Mouse (Mus musculus) limb, embryonic 10.5 days (tissue): ENCODE measurements around the gene Txndc11. TPM values are rescaled to one million over a fixed set of nuclear protein-coding genes. Genes with fewer than 3 reads are reported as not detected.

Experiments used
- DNase-seq: peaks from one replicate; pipeline ENCODE4 v3.0.0-alpha.2; 2017; ENCODE audit warnings: low spot score
- H3K27ac ChIP-seq: fragments of 300-500 bp; sonication (generic); 2 replicates; pipeline ENCODE4 v1.5.1; 2016; ENCODE audit warnings: mild to moderate bottlenecking
- H3K27me3 ChIP-seq: fragments of 300-500 bp; sonication (generic); 2 replicates; pipeline ENCODE4 v1.6.1; 2016; ENCODE audit warnings: low read depth, mild to moderate bottlenecking; ENCODE audit not compliant: poor library complexity, severe bottlenecking
- H3K36me3 ChIP-seq: fragments of 300-500 bp; sonication (generic); 2 replicates; pipeline ENCODE4 v1.6.1; 2016; ENCODE audit warnings: mild to moderate bottlenecking, moderate library complexity
- H3K4me1 ChIP-seq: fragments of 300-500 bp; sonication (generic); 2 replicates; pipeline ENCODE4 v1.6.1; 2016
- H3K4me3 ChIP-seq: fragments of 300-500 bp; sonication (generic); 2 replicates; pipeline ENCODE4 v1.5.1; 2016; ENCODE audit warnings: mild to moderate bottlenecking, moderate library complexity
- H3K9me3 ChIP-seq: fragments of 300-500 bp; sonication (generic); replicated peaks from 2 replicates; pipeline ENCODE4 v1.6.1; 2016; ENCODE audit warnings: mild to moderate bottlenecking
- WGBS: fragments of 180-500 bp; shearing (Covaris S2); methylation state at CpG from one replicate; pipeline ENCODE4 v1.1.7; 2016; 5-methylcytosine and 5-hydroxymethylcytosine counted together
- polyA plus RNA-seq: library from polyadenylated mRNA; unstranded; fragments of >200 nt; fragmentation: Nextera tagmentation; extraction: Ambion mirVana; gene quantifications from 2 replicates; pipeline ENCODE4 v1.2.1, GENCODE M21; 2016

Txndc11 gene
- polyA plus RNA-seq, 1 experiment from 2014 or later: 33.4 TPM

GRCm38 (mm10) chr16:11069271-11069670, 65.2 kb downstream of the Txndc11 start:
- H3K9me3 ChIP-seq: no peaks in the 10 kb centered on the region
- no peaks in the 10 kb centered on the region for H3K27me3 ChIP-seq
- no peak for DNase-seq
- H3K4me3 ChIP-seq: no peak overlapping the region
- peaks cover 52% of the 10 kb centered on the region for H3K36me3 ChIP-seq
- 82% methylated on average over 6 of the region's 6 CpGs for WGBS
- H3K4me1 ChIP-seq: peaks cover 53% of the 10 kb centered on the region
- no peak overlapping the region for H3K27ac ChIP-seq

DNA sequence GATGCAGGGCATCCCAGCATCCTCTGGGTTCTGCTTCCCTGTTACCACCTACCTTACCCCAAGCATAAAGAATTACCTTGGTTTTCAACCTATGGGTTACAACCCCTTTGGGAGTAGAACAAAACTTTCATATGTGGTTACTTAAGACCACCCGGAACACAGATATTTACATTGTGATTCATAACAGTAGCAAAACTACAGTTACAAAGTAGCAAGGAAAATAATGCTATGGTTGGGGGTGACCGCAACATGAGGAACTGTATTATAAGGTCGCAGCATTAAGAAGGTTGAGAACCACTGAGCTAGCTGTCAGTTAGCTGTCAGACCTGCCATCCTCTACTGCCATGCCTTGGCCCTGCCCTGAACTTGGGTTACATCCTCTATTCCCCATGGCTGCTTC, 65.8 kb downstream of the Txndc11 start:
- Histone ChIP-seq H3K27ac (no peak overlapping the region), H3K4me1 (peaks cover 54% of the 10 kb centered on the region), H3K4me3 (no peak overlapping the region)

GRCm38 (mm10) chr16:11066833-11067191, 67.6 kb downstream of the Txndc11 start:
- H3K4me3 ChIP-seq: peak overlapping the region; percentile 74
- DNase-seq: peak; percentile 81
- peak overlapping the region; percentile 99 for H3K27ac ChIP-seq
- peaks cover 61% of the 10 kb centered on the region for H3K4me1 ChIP-seq
- WGBS: under 1% methylated on average over 22 of the region's 22 CpGs
- peaks cover 28% of the 10 kb centered on the region for H3K36me3 ChIP-seq
- no peaks in the 10 kb centered on the region for H3K9me3 ChIP-seq
- no peaks in the 10 kb centered on the region for H3K27me3 ChIP-seq

More for the DNA sequence above, 65.8 kb downstream of the Txndc11 start:
- DNase-seq: no peak
- Histone ChIP-seq H3K36me3 (peaks cover 45% of the 10 kb centered on the region), H3K9me3 (no peaks in the 10 kb centered on the region), H3K27me3 (no peaks in the 10 kb centered on the region)
- 96% methylated on average over 3 of the region's 3 CpGs for WGBS

- no peaks in the 10 kb centered on the region for H3K27me3 ChIP-seq
- WGBS: under 1% methylated on average over 78 of the region's 78 CpGs
- peaks cover 61% of the 10 kb centered on the region for H3K4me1 ChIP-seq
- peak within 1 kb of the TSS; percentile 99 for H3K27ac ChIP-seq
- peak; percentile 99 for DNase-seq
- no peaks in the 10 kb centered on the region for H3K9me3 ChIP-seq
- H3K36me3 ChIP-seq: peaks cover 25% of the 10 kb centered on the region
- H3K4me3 ChIP-seq: peak within 1 kb of the TSS; percentile 74
These were observed 68.2 kb downstream of the Txndc11 start, which contains the start of gene Litaf for GRCm38 (mm10) chr16:11066029-11066832. Gene Litaf (minus strand): TSS chr16:11066157.

- Histone ChIP-seq H3K36me3 (peaks cover 19% of the 10 kb centered on the region), H3K27me3 (no peaks in the 10 kb centered on the region), H3K4me3 (peak overlapping the region; percentile 74), H3K4me1 (peaks cover 61% of the 10 kb centered on the region), H3K27ac (peak overlapping the region; percentile 99), H3K9me3 (no peaks in the 10 kb centered on the region)
- DNase-seq: no peak
- 76% methylated on average over 5 of the region's 5 CpGs for WGBS
These were observed 69.0 kb downstream of the Txndc11 start for GRCm38 (mm10) chr16:11065431-11065830.

GRCm38 (mm10) chr16:11064742-11065141, 69.7 kb downstream of the Txndc11 start:
- Histone ChIP-seq H3K4me1 (peaks cover 57% of the 10 kb centered on the region), H3K4me3 (no peak overlapping the region), H3K27ac (0 out of 2 replicates have a peak overlapping the region, but pooled peaks have one; percentile 99), H3K27me3 (no peaks in the 10 kb centered on the region), H3K9me3 (no peaks in the 10 kb centered on the region), H3K36me3 (peaks cover 14% of the 10 kb centered on the region)
- no peak for DNase-seq
- WGBS: 96% methylated on average over 6 of the region's 6 CpGs

DNA sequence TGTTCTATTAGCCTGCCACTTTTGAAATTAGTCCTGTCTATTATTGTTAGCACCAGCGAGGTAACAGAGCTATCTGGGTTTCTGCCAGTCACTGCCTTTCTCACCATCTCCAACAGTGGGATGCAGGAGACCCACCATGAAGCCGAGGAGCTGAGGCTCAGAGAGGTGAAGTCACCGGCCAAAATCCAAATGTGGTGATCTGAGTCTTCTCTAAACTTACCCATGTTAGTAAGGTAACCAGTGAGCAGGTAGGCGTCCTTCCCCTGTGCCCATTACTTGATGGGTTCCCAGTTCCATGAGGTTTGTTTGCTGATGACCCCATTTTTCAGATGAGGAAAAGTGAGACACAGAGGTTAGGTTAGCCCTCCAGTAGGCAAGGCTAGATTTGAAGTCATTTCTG, 70.1 kb downstream of the Txndc11 start:
- Histone ChIP-seq H3K36me3 (peaks cover 13% of the 10 kb centered on the region; the same call in 1 of the 2 replicates), H3K4me1 (peaks cover 54% of the 10 kb centered on the region), H3K27me3 (no peaks in the 10 kb centered on the region), H3K9me3 (no peaks in the 10 kb centered on the region), H3K4me3 (no peak overlapping the region), H3K27ac (no peak overlapping the region)
- 93% methylated on average over 4 of the region's 4 CpGs for WGBS
- DNase-seq: no peak

- H3K27ac ChIP-seq: peak overlapping the region; percentile 67
- 46% methylated on average over 13 of the region's 13 CpGs for WGBS
- H3K9me3 ChIP-seq: no peaks in the 10 kb centered on the region
- peak; percentile 41 for DNase-seq
- no peak overlapping the region for H3K4me3 ChIP-seq
- H3K36me3 ChIP-seq: peaks cover 5% of the 10 kb centered on the region; the same call in 1 of the 2 replicates
- no peaks in the 10 kb centered on the region for H3K27me3 ChIP-seq
- H3K4me1 ChIP-seq: peaks cover 41% of the 10 kb centered on the region
These were observed 71.4 kb downstream of the Txndc11 start for GRCm38 (mm10) chr16:11062794-11063721.

DNA sequence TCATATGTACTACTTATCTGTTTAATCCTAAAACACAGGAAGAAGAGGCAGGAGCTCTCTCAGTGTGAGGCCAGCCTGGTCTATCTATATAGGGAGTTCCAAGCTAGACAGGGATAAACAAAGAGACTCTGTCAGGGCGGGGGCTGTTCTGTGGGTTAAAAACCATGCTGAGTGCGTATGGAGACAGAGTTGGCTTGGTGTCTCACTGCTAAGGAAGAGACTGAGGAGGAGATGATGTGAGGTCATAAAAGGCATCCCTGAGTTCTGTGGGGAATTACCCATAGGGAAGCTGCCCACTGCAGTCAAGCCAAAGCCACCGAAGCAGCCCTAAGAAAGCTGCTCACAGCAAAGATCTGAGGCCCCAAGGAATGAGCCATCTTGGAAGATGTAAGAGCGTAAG, 73.8 kb downstream of the Txndc11 start, which contains the start of gene Snn:
TSS of gene Snn (plus strand) at position 301 of the 400 bp plus-strand sequence.
- H3K27me3 ChIP-seq: no peaks in the 10 kb centered on the region
- H3K9me3 ChIP-seq: no peaks in the 10 kb centered on the region
- DNase-seq: no peak
- WGBS: 89% methylated on average over 4 of the region's 4 CpGs
- H3K36me3 ChIP-seq: peaks cover 4% of the 10 kb centered on the region; the same call in 1 of the 2 replicates
- no peak within 1 kb of the TSS for H3K4me3 ChIP-seq
- H3K4me1 ChIP-seq: peaks cover 28% of the 10 kb centered on the region
- no peak within 1 kb of the TSS for H3K27ac ChIP-seq

GRCm38 (mm10) chr16:11055916-11056315, 78.5 kb downstream of the Txndc11 start:
- Histone ChIP-seq H3K9me3 (no peaks in the 10 kb centered on the region), H3K36me3 (no peaks in the 10 kb centered on the region), H3K27ac (peak overlapping the region; percentile 42; the same call in 1 of the 2 replicates), H3K4me3 (no peak overlapping the region), H3K4me1 (peaks cover 10% of the 10 kb centered on the region), H3K27me3 (no peaks in the 10 kb centered on the region)
- DNase-seq: no peak
- 59% methylated on average over 5 of the region's 5 CpGs for WGBS

DNA sequence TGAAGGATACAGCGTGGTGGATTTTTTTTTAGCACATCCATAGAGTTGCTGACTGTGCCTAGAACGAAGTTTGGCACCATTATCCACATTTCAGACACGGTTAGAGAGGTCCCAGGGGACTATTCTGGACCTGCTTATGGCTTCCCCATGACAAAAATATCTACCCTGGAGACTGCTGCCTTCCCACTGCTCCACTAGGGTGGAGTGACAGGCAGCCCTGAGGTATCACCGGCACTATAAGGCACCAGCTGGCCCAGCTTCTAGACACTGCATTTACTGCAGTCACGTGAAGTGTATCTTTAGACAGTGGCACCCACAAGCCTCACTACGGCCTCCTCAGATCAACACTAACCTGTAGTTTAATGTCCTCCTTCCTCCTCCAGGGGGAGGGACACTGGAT, 79.6 kb downstream of the Txndc11 start:
- DNase-seq: no peak
- Histone ChIP-seq H3K27me3 (no peaks in the 10 kb centered on the region), H3K9me3 (no peaks in the 10 kb centered on the region), H3K4me3 (no peak overlapping the region), H3K4me1 (peaks cover 10% of the 10 kb centered on the region), H3K27ac (no peak overlapping the region), H3K36me3 (no peaks in the 10 kb centered on the region)
- WGBS: 92% methylated on average over 6 of the region's 6 CpGs

- Histone ChIP-seq H3K4me1 (peaks cover 10% of the 10 kb centered on the region), H3K9me3 (no peaks in the 10 kb centered on the region), H3K27ac (no peak overlapping the region), H3K36me3 (no peaks in the 10 kb centered on the region), H3K27me3 (no peaks in the 10 kb centered on the region), H3K4me3 (no peak overlapping the region)
- WGBS: 67% methylated on average over 6 of the region's 6 CpGs
- DNase-seq: no peak
These were observed 80.0 kb downstream of the Txndc11 start for GRCm38 (mm10) chr16:11054409-11054808.
